ENCODE assay signal across 16 mouse cellular contexts in genomic region chr7:49662492-49663026, GRCm38 (mm10). TPM values are rescaled to one million over a fixed set of nuclear protein-coding genes. Genes with fewer than 3 reads are reported as not detected.
DNase-seq lines count a peak whose midpoint lies in the region; ATAC-seq and TF ChIP-seq lines count a peak whose summit lies in the region.
"Had no signal": no experiment of that assay in that cellular context is flagged by ENCODE, and none has a peak within 500 bp of the region (broad histone marks: within the 10 kb centered on the region; RNA-seq: fewer than 3 reads in every experiment).

No protein-coding gene starts in this region.

- TF ChIP-seq CTCF in liver, postnatal 0 days (IDR thresholded peaks at IDR 0.05; ENCODE audit: low read depth) = no peak
- no peak for TF ChIP-seq CTCF in CH12.LX (conservative IDR thresholded peaks at IDR 0.05 in 1 of 2, IDR thresholded peaks at IDR 0.05 in 1 of 2; ENCODE audit: low read depth in 2 of 2, low read length in 2 of 2)

- peak overlapping the region; percentile 13; the same call in 1 of the 2 replicates for H3K4me2 ChIP-seq in liver, postnatal 0 days (ENCODE audit: low read depth, low read length)
- no peak overlapping the region for H3K4me2 ChIP-seq in liver, embryonic 11.5 days
- H3K4me2 ChIP-seq in CH12.LX (ENCODE audit: insufficient read depth, low read depth, poor library complexity, severe bottlenecking) = peak overlapping the region; percentile 67
- H3K4me2 ChIP-seq in embryonic facial prominence, embryonic 13.5 days = peak overlapping the region; percentile 40
- H3K4me2 ChIP-seq in hindbrain, embryonic 12.5 days (replicated peaks) = no peak overlapping the region

- ATAC-seq in liver, postnatal 0 days = no peak
- ATAC-seq in liver, embryonic 11.5 days (replicated peaks; ENCODE audit: low FRiP score) = no peak
- no peak for ATAC-seq in embryonic facial prominence, embryonic 13.5 days (ENCODE audit: insufficient number of reproducible peaks, insufficient read depth, low FRiP score, low TSS enrichment, low read depth)
- ATAC-seq in hindbrain, embryonic 12.5 days (ENCODE audit: low FRiP score) = no peak
- ATAC-seq: inflammation-experienced regulatory T-cells, adult 6 months had no signal

- no peaks in the 10 kb centered on the region for H3K79me2 ChIP-seq in CH12.LX (replicated peaks; ENCODE audit: control insufficient read depth, extremely low read depth, insufficient read depth, poor library complexity, severe bottlenecking)

- peak overlapping the region; percentile 45; the same call in 1 of the 2 replicates for H3K4me3 ChIP-seq in heart, embryonic 10.5 days
- no peak overlapping the region for H3K4me3 ChIP-seq in liver, postnatal 0 days (ENCODE audit: low read depth, low read length)
- H3K4me3 ChIP-seq in liver, embryonic 11.5 days (ENCODE audit: low read depth, low read length) = no peak overlapping the region
- H3K4me3 ChIP-seq in CH12.LX (replicated peaks in 1 of 3; ENCODE audit: low read depth in 2 of 3, low read length in 2 of 3, poor library complexity in 1 of 3) = no peak overlapping the region
- H3K4me3 ChIP-seq in embryonic facial prominence, embryonic 13.5 days = no peak overlapping the region
- H3K4me3 ChIP-seq in hindbrain, embryonic 12.5 days = no peak overlapping the region

- no peak overlapping the region for H3K27ac ChIP-seq in heart, embryonic 10.5 days
- H3K27ac ChIP-seq in liver, postnatal 0 days (ENCODE audit: low read depth) = no peak overlapping the region
- no peak overlapping the region for H3K27ac ChIP-seq in liver, embryonic 11.5 days (ENCODE audit: low read depth, low read length)
- H3K27ac ChIP-seq in CH12.LX (ENCODE audit: insufficient read depth, low read depth) = no peak overlapping the region
- H3K27ac ChIP-seq in embryonic facial prominence, embryonic 13.5 days = no peak overlapping the region
- no peak overlapping the region for H3K27ac ChIP-seq in hindbrain, embryonic 12.5 days

- no peak for DNase-seq in heart, embryonic 10.5 days (ENCODE audit: low spot score)
- DNase-seq in heart, adult 9 months (ENCODE audit: low spot score in 2 of 2) = no peak
- DNase-seq in liver, postnatal 0 days = no peak
- DNase-seq in liver, embryonic 11.5 days (ENCODE audit: low spot score) = no peak
- no peak for DNase-seq in CH12.LX (ENCODE audit: extremely low read depth)
- no peak for DNase-seq in right cerebral cortex, adult 18-20 months
- DNase-seq: cerebellum, adult 2 months; kidney, postnatal 25 days; liver; right cerebral cortex, postnatal 4 days; thymus, postnatal 25 days had no signal

- WGBS in heart, embryonic 10.5 days = 14% methylated on average over 7 of the region's 7 CpGs
- 10% methylated on average over 7 of the region's 7 CpGs for WGBS in liver, postnatal 0 days (ENCODE audit: insufficient replicate concordance)
- WGBS in liver, embryonic 11.5 days = 9% methylated on average over 7 of the region's 7 CpGs
- WGBS in embryonic facial prominence, embryonic 13.5 days = 11% methylated on average over 7 of the region's 7 CpGs
- 17% methylated on average over 7 of the region's 7 CpGs for WGBS in hindbrain, embryonic 12.5 days

- dilution Hi-C loops in CH12.LX (cut with MboI; ENCODE audit: extremely low pct_ligation_motif_present, extremely low pct_unique_long_range_greater_than_20kb, low sequenced_read_pairs) = no loop called here

- H3K27me3 ChIP-seq in heart, embryonic 10.5 days (ENCODE audit: insufficient read depth, poor library complexity, severe bottlenecking) = peaks cover 56% of the 10 kb centered on the region
- peaks cover 9% of the 10 kb centered on the region for H3K27me3 ChIP-seq in liver, postnatal 0 days (ENCODE audit: insufficient read depth, low read length)
- H3K27me3 ChIP-seq in liver, embryonic 11.5 days (replicated peaks; ENCODE audit: control insufficient read depth, insufficient read depth, low read length) = peaks cover 23% of the 10 kb centered on the region
- no peaks in the 10 kb centered on the region for H3K27me3 ChIP-seq in CH12.LX (replicated peaks)
- peaks cover 40% of the 10 kb centered on the region for H3K27me3 ChIP-seq in embryonic facial prominence, embryonic 13.5 days
- peaks cover 91% of the 10 kb centered on the region for H3K27me3 ChIP-seq in hindbrain, embryonic 12.5 days

- no peaks in the 10 kb centered on the region for H3K9me3 ChIP-seq in heart, embryonic 10.5 days
- no peaks in the 10 kb centered on the region for H3K9me3 ChIP-seq in liver, postnatal 0 days (ENCODE audit: low read length)
- H3K9me3 ChIP-seq in liver, embryonic 11.5 days (ENCODE audit: control insufficient read depth, low read length) = no peaks in the 10 kb centered on the region
- H3K9me3 ChIP-seq in CH12.LX (replicated peaks; ENCODE audit: low read length) = no peaks in the 10 kb centered on the region
- H3K9me3 ChIP-seq in embryonic facial prominence, embryonic 13.5 days = no peaks in the 10 kb centered on the region
- no peaks in the 10 kb centered on the region for H3K9me3 ChIP-seq in hindbrain, embryonic 12.5 days (replicated peaks)

- H3K4me1 ChIP-seq in heart, embryonic 10.5 days = peaks cover 11% of the 10 kb centered on the region
- H3K4me1 ChIP-seq in liver, postnatal 0 days (ENCODE audit: insufficient read depth) = no peaks in the 10 kb centered on the region
- no peaks in the 10 kb centered on the region for H3K4me1 ChIP-seq in liver, embryonic 11.5 days (replicated peaks; ENCODE audit: control insufficient read depth, insufficient read depth, low read length)
- H3K4me1 ChIP-seq in CH12.LX (ENCODE audit: control insufficient read depth in 1 of 2, insufficient read depth in 2 of 2) = 0 out of 4 replicates have a peak, but pooled peaks cover 0 to 6% of the 10 kb centered on the region in 2 experiments
- H3K4me1 ChIP-seq in embryonic facial prominence, embryonic 13.5 days = peaks cover 12% of the 10 kb centered on the region
- 0 out of 2 replicates have a peak, but pooled peaks cover 4% of the 10 kb centered on the region for H3K4me1 ChIP-seq in hindbrain, embryonic 12.5 days

- TF ChIP-seq POLR2A in CH12.LX (IDR thresholded peaks at IDR 0.05; ENCODE audit: low read depth, low read length) = no peak

- no peak overlapping the region for H3K9ac ChIP-seq in liver, postnatal 0 days (replicated peaks)
- H3K9ac ChIP-seq in liver, embryonic 11.5 days (ENCODE audit: low read depth, low read length) = no peak overlapping the region
- no peak overlapping the region for H3K9ac ChIP-seq in CH12.LX (ENCODE audit: insufficient read depth, low read depth)
- H3K9ac ChIP-seq in embryonic facial prominence, embryonic 13.5 days = no peak overlapping the region
- no peak overlapping the region for H3K9ac ChIP-seq in hindbrain, embryonic 12.5 days

- TF ChIP-seq EP300 in liver, postnatal 0 days (IDR thresholded peaks at IDR 0.05; ENCODE audit: low read depth) = no peak
- TF ChIP-seq EP300 in CH12.LX (IDR thresholded peaks at IDR 0.05; ENCODE audit: low read length) = no peak

- H3K36me3 ChIP-seq in heart, embryonic 10.5 days = no peaks in the 10 kb centered on the region
- no peaks in the 10 kb centered on the region for H3K36me3 ChIP-seq in liver, postnatal 0 days (replicated peaks; ENCODE audit: insufficient read depth, low read length)
- no peaks in the 10 kb centered on the region for H3K36me3 ChIP-seq in liver, embryonic 11.5 days (ENCODE audit: control insufficient read depth, insufficient read depth, low read length)
- H3K36me3 ChIP-seq in CH12.LX (replicated peaks in 1 of 2; ENCODE audit: control insufficient read depth in 1 of 2, insufficient read depth in 1 of 2, low read length in 1 of 2) = no peaks in the 10 kb centered on the region
- no peaks in the 10 kb centered on the region for H3K36me3 ChIP-seq in embryonic facial prominence, embryonic 13.5 days
- no peaks in the 10 kb centered on the region for H3K36me3 ChIP-seq in hindbrain, embryonic 12.5 days

- TF ChIP-seq RAD21 in CH12.LX (IDR thresholded peaks at IDR 0.05; ENCODE audit: low read depth, low read length) = no peak

- in situ Hi-C loops in CH12.LX (cut with MboI; ENCODE audit: low pct_ligation_motif_present, low pct_unique_long_range_greater_than_20kb, low sequenced_read_pairs) = no loop called here

TF ChIP-seq in CH12.LX, 34 proteins besides CTCF, POLR2A, EP300 and RAD21:
- TF ChIP-seq USF2 (conservative IDR thresholded peaks at IDR 0.05; ENCODE audit: low read depth, low read length) (no peak), USF1 (IDR thresholded peaks at IDR 0.05; ENCODE audit: low read depth, low read length) (no peak), JUND (conservative IDR thresholded peaks at IDR 0.05; ENCODE audit: low read depth, low read length) (no peak), MAX (IDR thresholded peaks at IDR 0.05; ENCODE audit: low read length) (no peak), SIN3A (IDR thresholded peaks at IDR 0.05; ENCODE audit: low read length) (no peak), TCF12 (IDR thresholded peaks at IDR 0.05; ENCODE audit: low read depth, low read length) (no peak), MYC (IDR thresholded peaks at IDR 0.05; ENCODE audit: low read depth, low read length) (no peak), BHLHE40 (IDR thresholded peaks at IDR 0.05; ENCODE audit: low read depth, low read length) (no peak), E2F4 (IDR thresholded peaks at IDR 0.05; ENCODE audit: insufficient replicate concordance, low read depth, low read length) (no peak), TBP (conservative IDR thresholded peaks at IDR 0.05; ENCODE audit: low read depth, low read length) (no peak), UBTF (IDR thresholded peaks at IDR 0.05; ENCODE audit: low read depth, low read length) (no peak)

RNA-seq across cellular contexts. Expression of gene Dbx1, which starts 25.9 kb away (rescaled TPM):
- 0.06 TPM in 1 of 2 replicates, not detected in the other for polyA plus RNA-seq in heart, embryonic 10.5 days (2016; fragmentation: Nextera tagmentation; extraction: Ambion mirVana)
- polyA plus RNA-seq in liver, postnatal 0 days (2015; fragmentation: Nextera tagmentation; extraction: Ambion mirVana) = not detected in 2 replicates
- 0.08 TPM in 1 of 2 replicates, not detected in the other for polyA plus RNA-seq in liver, embryonic 11.5 days (2014; fragmentation: Nextera tagmentation; extraction: Ambion mirVana)
- total RNA-seq in CH12.LX (2012; rRNA removed) (not detected in 2 replicates), CH12.LX (2014; rRNA removed) (0.14 and 0.43 TPM in 2 replicates)
- 0.11 TPM in 1 of 2 replicates, not detected in the other for polyA plus RNA-seq in CH12.LX (2012; ENCODE audit: insufficient read length, low read depth)
- polyA plus RNA-seq in embryonic facial prominence, embryonic 13.5 days (2015; fragmentation: Nextera tagmentation; extraction: Ambion mirVana) = 0.28 and 0.44 TPM in 2 replicates
- 17.9 and 30.8 TPM in 2 replicates for polyA plus RNA-seq in hindbrain, embryonic 12.5 days (2016; fragmentation: Nextera tagmentation; extraction: Ambion mirVana)
- total RNA-seq: megakaryocyte, adult 5-6 weeks had no signal
- polyA plus RNA-seq: cerebellum, adult 2 months; gonadal fat pad, adult 2 months; inflammation-experienced regulatory T-cells, adult 6 months had no signal

Comparison
In these comparisons a context has a peak if more than half of its experiments do, and no peak if none do; other contexts are left out.
1. H3K4me2 ChIP-seq: peak in liver, postnatal 0 days (single experiment), CH12.LX (single experiment) and embryonic facial prominence, embryonic 13.5 days (single experiment); none in liver, embryonic 11.5 days (single experiment) and hindbrain, embryonic 12.5 days (single experiment).
2. RNA of gene Dbx1, which starts 25.9 kb away (polyA plus RNA-seq): 17.9 to 30.8 TPM in hindbrain, embryonic 12.5 days; 0.28 to 0.44 TPM in embryonic facial prominence, embryonic 13.5 days, 0.06 TPM in heart, embryonic 10.5 days, 0.11 TPM in CH12.LX, not detected in liver, postnatal 0 days and 0.08 TPM in liver, embryonic 11.5 days; every median in the first group is over 10 times any median in the second.